Mouse (Mus musculus) liver, adult 2 months (tissue): Measurements from ENCODE around the gene Mtln.

Experiments
- CTCF ChIP-seq: fragments of 200-500 bp; IDR thresholded peaks from 2 replicates; pipeline ENCODE4 v1.5.1; 2011; ENCODE audit warnings: low read depth, low read length, control low read depth
- POLR2A ChIP-seq: fragments of 200-500 bp; IDR thresholded peaks from 2 replicates; pipeline ENCODE4 v1.6.1; 2011; ENCODE audit warnings: low read length, control low read depth; ENCODE audit not compliant: insufficient read depth; ENCODE audit errors: extremely low read depth

DNA sequence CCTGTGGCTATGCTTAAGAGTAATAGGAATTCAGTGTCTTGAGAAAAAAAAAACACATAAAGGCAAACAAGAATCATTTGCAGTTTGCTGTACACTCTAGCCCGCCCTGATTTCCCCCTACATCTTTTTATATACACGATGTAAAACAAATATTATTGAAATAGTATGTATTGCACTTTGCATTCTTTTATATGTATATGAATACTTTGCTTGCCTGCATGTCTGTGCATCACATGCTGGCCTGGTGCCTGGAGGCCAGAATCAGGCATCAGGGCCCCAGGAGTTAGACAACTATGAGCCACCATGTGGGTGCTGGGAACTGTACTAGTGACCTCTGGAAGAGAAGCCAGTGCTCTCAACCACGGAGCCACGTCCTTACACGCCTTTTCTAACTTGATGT, 5.1 kb downstream of the Mtln start:
- TF ChIP-seq CTCF = no peak
- TF ChIP-seq POLR2A = no peak
